8 mouse cellular contexts compared by ENCODE assay signal in genomic region chr13:3477997-3478728, GRCm38 (mm10). TPM values are rescaled to one million over a fixed set of nuclear protein-coding genes. Genes with fewer than 3 reads are reported as not detected.
DNase-seq lines count a peak whose midpoint lies in the region; ATAC-seq lines count a peak whose summit lies in the region.

No protein-coding gene starts in this region.

- no peaks in the 10 kb centered on the region for H3K27me3 ChIP-seq in embryonic facial prominence, embryonic 13.5 days
- H3K27me3 ChIP-seq in heart, embryonic 15.5 days = no peaks in the 10 kb centered on the region
- no peaks in the 10 kb centered on the region for H3K27me3 ChIP-seq in liver, embryonic 12.5 days (replicated peaks)
- no peaks in the 10 kb centered on the region for H3K27me3 ChIP-seq in stomach, embryonic 16.5 days (ENCODE audit: control insufficient read depth, insufficient read depth, low read length)

- no peak overlapping the region for H3K27ac ChIP-seq in embryonic facial prominence, embryonic 13.5 days
- peak overlapping the region; percentile 14; the same call in 1 of the 2 replicates for H3K27ac ChIP-seq in heart, embryonic 15.5 days
- H3K27ac ChIP-seq in liver, embryonic 12.5 days = no peak overlapping the region
- no peak overlapping the region for H3K27ac ChIP-seq in stomach, embryonic 16.5 days (ENCODE audit: low read length)

- H3K9ac ChIP-seq in embryonic facial prominence, embryonic 13.5 days = peak overlapping the region; percentile 77
- H3K9ac ChIP-seq in heart, embryonic 15.5 days = peak overlapping the region; percentile 58
- H3K9ac ChIP-seq in liver, embryonic 12.5 days = peak overlapping the region; percentile 44; the same call in 1 of the 2 replicates
- H3K9ac ChIP-seq in stomach, embryonic 16.5 days (ENCODE audit: low read length) = peak overlapping the region; percentile 58

- DNase-seq in A20 (ENCODE audit: low read depth, low spot score) = peak; percentile 86
- peak; percentile 59 to 62 for DNase-seq in adrenal gland, postnatal 36 days
- DNase-seq in kidney, postnatal 25 days = peak; percentile 62 to 71
- peak; percentile 83 for DNase-seq in neural tube, embryonic 10.5 days (ENCODE audit: extremely low spot score, low spot score)

- WGBS in embryonic facial prominence, embryonic 13.5 days = 2% methylated on average over 41 of the region's 45 CpGs
- WGBS in heart, embryonic 15.5 days = 1% methylated on average over 44 of the region's 45 CpGs
- 4% methylated on average over 44 of the region's 45 CpGs for WGBS in liver, embryonic 12.5 days (ENCODE audit: insufficient replicate concordance)
- under 1% methylated on average over 44 of the region's 45 CpGs for WGBS in stomach, embryonic 16.5 days

- H3K4me1 ChIP-seq in embryonic facial prominence, embryonic 13.5 days = peaks cover 6% of the 10 kb centered on the region; the same call in 1 of the 2 replicates
- H3K4me1 ChIP-seq in heart, embryonic 15.5 days (replicated peaks) = 0 out of 2 replicates have a peak, but pooled peaks cover 2% of the 10 kb centered on the region
- H3K4me1 ChIP-seq in liver, embryonic 12.5 days = peaks cover 11% of the 10 kb centered on the region
- no peaks in the 10 kb centered on the region for H3K4me1 ChIP-seq in stomach, embryonic 16.5 days (ENCODE audit: control insufficient read depth, insufficient read depth, low read length)

- H3K9me3 ChIP-seq in embryonic facial prominence, embryonic 13.5 days = no peaks in the 10 kb centered on the region
- H3K9me3 ChIP-seq in heart, embryonic 15.5 days (replicated peaks) = no peaks in the 10 kb centered on the region
- no peaks in the 10 kb centered on the region for H3K9me3 ChIP-seq in liver, embryonic 12.5 days (replicated peaks)
- no peaks in the 10 kb centered on the region for H3K9me3 ChIP-seq in stomach, embryonic 16.5 days (replicated peaks; ENCODE audit: control insufficient read depth, low read length)

- H3K4me3 ChIP-seq in embryonic facial prominence, embryonic 13.5 days = peak overlapping the region; percentile 71
- peak overlapping the region; percentile 75 for H3K4me3 ChIP-seq in heart, embryonic 15.5 days
- peak overlapping the region; percentile 61 for H3K4me3 ChIP-seq in liver, embryonic 12.5 days
- peak overlapping the region; percentile 60 for H3K4me3 ChIP-seq in stomach, embryonic 16.5 days (replicated peaks; ENCODE audit: low read length)

- no peaks in the 10 kb centered on the region for H3K36me3 ChIP-seq in embryonic facial prominence, embryonic 13.5 days
- H3K36me3 ChIP-seq in heart, embryonic 15.5 days = no peaks in the 10 kb centered on the region
- no peaks in the 10 kb centered on the region for H3K36me3 ChIP-seq in liver, embryonic 12.5 days
- no peaks in the 10 kb centered on the region for H3K36me3 ChIP-seq in stomach, embryonic 16.5 days (ENCODE audit: control insufficient read depth, insufficient read depth, low read length)

- peak; percentile 95 for ATAC-seq in embryonic facial prominence, embryonic 13.5 days (ENCODE audit: insufficient number of reproducible peaks, insufficient read depth, low FRiP score, low TSS enrichment, low read depth)
- ATAC-seq in heart, embryonic 15.5 days (replicated peaks; ENCODE audit: insufficient number of reproducible peaks, insufficient read depth, low FRiP score, low read depth) = peak; percentile 94
- ATAC-seq in liver, embryonic 12.5 days = peak; percentile 97
- ATAC-seq in stomach, embryonic 16.5 days (ENCODE audit: insufficient read depth, low FRiP score) = peak; percentile 98

- peak overlapping the region; percentile 83 for H3K4me2 ChIP-seq in embryonic facial prominence, embryonic 13.5 days
- peak overlapping the region; percentile 96 for H3K4me2 ChIP-seq in heart, embryonic 15.5 days
- peak overlapping the region; percentile 88 for H3K4me2 ChIP-seq in liver, embryonic 12.5 days
- peak overlapping the region; percentile 88 for H3K4me2 ChIP-seq in stomach, embryonic 16.5 days (ENCODE audit: low read depth, low read length)

RNA-seq across cellular contexts. Expression of gene Gdi2, which starts 59.7 kb away (rescaled TPM):
- total RNA-seq in adrenal gland, postnatal 36 days (2021) = 100 to 1,000 TPM; 356 to 430 TPM
- 438 and 458 TPM in 2 replicates for polyA plus RNA-seq in embryonic facial prominence, embryonic 13.5 days (2015; fragmentation: Nextera tagmentation; extraction: Ambion mirVana)
- 303 and 307 TPM in 2 replicates for polyA plus RNA-seq in heart, embryonic 15.5 days (2015; fragmentation: Nextera tagmentation; extraction: Ambion mirVana)
- 209 and 220 TPM in 2 replicates for polyA plus RNA-seq in liver, embryonic 12.5 days (2016; fragmentation: Nextera tagmentation; extraction: Ambion mirVana)
- 399 and 432 TPM in 2 replicates for polyA plus RNA-seq in stomach, embryonic 16.5 days (2015; fragmentation: Nextera tagmentation; extraction: Ambion mirVana)
